Mouse (Mus musculus): ENCODE measurements around the gene Apoc1. TPM values are rescaled to one million over a fixed set of nuclear protein-coding genes. Genes with fewer than 3 reads are reported as not detected.

Apoc1 gene
- polyA plus RNA-seq, 1 experiment from 2014 or later: 10.8 TPM

- Histone ChIP-seq H3K27me3 (ENCODE audit: control insufficient read depth, insufficient read depth, low read length) (no peaks in the 10 kb centered on the region), H3K4me1 (ENCODE audit: control insufficient read depth, insufficient read depth, low read length) (peaks cover 23% of the 10 kb centered on the region), H3K4me2 (peak overlapping the region; percentile 35), H3K4me3 (ENCODE audit: low read depth, low read length) (no peak overlapping the region), H3K36me3 (ENCODE audit: control insufficient read depth, insufficient read depth, low read length) (peaks cover 14% of the 10 kb centered on the region), H3K9ac (ENCODE audit: low read depth, low read length) (peak overlapping the region; percentile 43; the same call in 1 of the 2 replicates), H3K9me3 (replicated peaks; ENCODE audit: control insufficient read depth, low read length) (no peaks in the 10 kb centered on the region), H3K27ac (ENCODE audit: low read depth, low read length) (peak overlapping the region; percentile 64)
- WGBS (ENCODE audit: insufficient replicate concordance): 52% methylated on average over 12 of the region's 12 CpGs
- ATAC-seq (replicated peaks; ENCODE audit: insufficient number of reproducible peaks, low FRiP score, low TSS enrichment): no peak
Measured at GRCm38 (mm10) chr7:19700299-19701068, 8.0 kb upstream of the Apoc1 start.

DNA sequence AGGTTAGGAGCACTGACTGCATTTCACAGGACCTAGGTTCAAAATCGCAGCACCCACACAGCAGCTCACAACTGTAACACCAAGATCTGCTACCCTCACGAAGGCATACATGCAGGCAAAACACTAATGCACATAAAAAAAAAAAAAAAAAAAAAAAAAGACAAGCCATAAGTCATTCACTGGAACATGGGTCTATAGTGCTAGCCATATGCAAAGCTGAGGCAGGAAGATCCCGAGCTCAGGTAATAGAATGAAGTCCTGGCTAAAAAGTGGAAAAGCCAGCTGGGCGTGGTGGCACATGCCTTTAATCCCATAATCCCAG is 7.3 kb upstream of the Apoc1 start:
- Histone ChIP-seq H3K4me1 (ENCODE audit: control insufficient read depth, insufficient read depth, low read length) (peaks cover 29% of the 10 kb centered on the region), H3K36me3 (ENCODE audit: control insufficient read depth, insufficient read depth, low read length) (peaks cover 14% of the 10 kb centered on the region), H3K9me3 (replicated peaks; ENCODE audit: control insufficient read depth, low read length) (no peaks in the 10 kb centered on the region), H3K27ac (ENCODE audit: low read depth, low read length) (no peak overlapping the region), H3K27me3 (ENCODE audit: control insufficient read depth, insufficient read depth, low read length) (no peaks in the 10 kb centered on the region), H3K9ac (ENCODE audit: low read depth, low read length) (no peak overlapping the region), H3K4me2 (no peak overlapping the region), H3K4me3 (ENCODE audit: low read depth, low read length) (no peak overlapping the region)
- no peak for ATAC-seq (replicated peaks; ENCODE audit: insufficient number of reproducible peaks, low FRiP score, low TSS enrichment)
- WGBS (ENCODE audit: insufficient replicate concordance): 77% methylated on average over 4 of the region's 4 CpGs

GRCm38 (mm10) chr7:19698907-19699826 is 6.7 kb upstream of the Apoc1 start, which contains the start of gene Apoe:
Gene Apoe (minus strand): TSS chr7:19699188.
- peak within 1 kb of the TSS; percentile 72 for H3K9ac ChIP-seq (ENCODE audit: low read depth, low read length)
- H3K36me3 ChIP-seq (ENCODE audit: control insufficient read depth, insufficient read depth, low read length): peaks cover 12% of the 10 kb centered on the region
- peak within 1 kb of the TSS; percentile 41 for H3K27ac ChIP-seq (ENCODE audit: low read depth, low read length)
- WGBS (ENCODE audit: insufficient replicate concordance): 2% methylated on average over 19 of the region's 20 CpGs
- peak within 1 kb of the TSS; percentile 46 for H3K4me3 ChIP-seq (ENCODE audit: low read depth, low read length)
- H3K4me2 ChIP-seq: peak within 1 kb of the TSS; percentile 85
- H3K27me3 ChIP-seq (ENCODE audit: control insufficient read depth, insufficient read depth, low read length): no peaks in the 10 kb centered on the region
- no peaks in the 10 kb centered on the region for H3K9me3 ChIP-seq (replicated peaks; ENCODE audit: control insufficient read depth, low read length)
- peaks cover 32% of the 10 kb centered on the region for H3K4me1 ChIP-seq (ENCODE audit: control insufficient read depth, insufficient read depth, low read length)
- ATAC-seq (replicated peaks; ENCODE audit: insufficient number of reproducible peaks, low FRiP score, low TSS enrichment): peak; percentile 50; the same call in 1 of the 2 replicates

DNA sequence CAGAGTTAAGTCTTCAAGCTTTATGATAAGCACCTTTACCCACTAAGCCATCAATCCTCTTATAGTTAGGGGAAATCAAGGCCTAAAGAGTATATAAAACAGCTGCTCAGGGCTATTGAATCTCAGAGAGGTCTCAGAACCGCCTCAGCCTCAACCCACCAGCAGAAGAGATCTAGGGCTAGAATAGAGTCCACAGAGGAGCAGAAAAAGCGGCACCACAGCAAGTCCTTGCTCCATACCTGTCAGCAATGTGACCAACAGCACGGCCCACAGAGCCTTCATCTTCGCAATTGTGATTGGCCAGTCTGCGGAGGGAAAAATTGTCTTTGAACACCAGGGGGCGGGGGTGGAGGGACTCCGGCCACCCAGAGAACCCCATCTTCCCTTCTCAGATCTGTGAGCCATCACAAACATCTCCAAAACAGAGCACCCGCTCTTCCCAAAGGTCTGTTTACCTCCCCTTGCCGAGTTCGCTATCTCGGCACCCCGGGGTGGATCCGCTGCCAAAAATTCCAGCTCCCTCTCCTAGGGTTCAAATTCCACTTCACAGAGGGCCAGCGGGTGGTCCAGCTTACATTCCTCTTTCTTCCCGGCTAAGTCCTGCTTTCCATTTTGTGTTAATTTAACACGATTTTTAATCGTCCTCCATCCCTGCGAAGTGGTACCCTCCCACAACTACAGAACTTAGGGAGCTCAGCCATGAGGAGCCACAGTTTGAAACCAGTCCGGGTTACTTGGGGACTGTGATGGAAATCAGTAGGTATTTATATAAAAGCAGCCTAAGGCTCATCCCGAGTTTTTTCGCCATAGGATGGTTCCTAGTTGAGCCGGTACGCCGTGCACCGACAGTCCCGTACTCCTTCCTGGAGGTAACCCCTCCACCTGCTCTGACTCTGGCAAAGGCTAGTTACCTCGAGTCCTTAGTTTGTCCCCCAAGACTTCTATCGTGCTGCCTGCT is 5.8 kb upstream of the Apoc1 start:
- H3K9ac ChIP-seq (ENCODE audit: low read depth, low read length): peak overlapping the region; percentile 72
- H3K36me3 ChIP-seq (ENCODE audit: control insufficient read depth, insufficient read depth, low read length): peaks cover 12% of the 10 kb centered on the region
- WGBS (ENCODE audit: insufficient replicate concordance): 1% methylated on average over 28 of the region's 28 CpGs
- H3K9me3 ChIP-seq (replicated peaks; ENCODE audit: control insufficient read depth, low read length): no peaks in the 10 kb centered on the region
- H3K4me2 ChIP-seq: peak overlapping the region; percentile 85
- H3K27ac ChIP-seq (ENCODE audit: low read depth, low read length): peak overlapping the region; percentile 41; the same call in 1 of the 2 replicates
- H3K27me3 ChIP-seq (ENCODE audit: control insufficient read depth, insufficient read depth, low read length): no peaks in the 10 kb centered on the region
- peak overlapping the region; percentile 46 for H3K4me3 ChIP-seq (ENCODE audit: low read depth, low read length)
- ATAC-seq (replicated peaks; ENCODE audit: insufficient number of reproducible peaks, low FRiP score, low TSS enrichment): no peak
- peaks cover 37% of the 10 kb centered on the region for H3K4me1 ChIP-seq (ENCODE audit: control insufficient read depth, insufficient read depth, low read length)

GRCm38 (mm10) chr7:19696336-19696873 is 3.9 kb upstream of the Apoc1 start:
- no peak overlapping the region for H3K4me3 ChIP-seq (ENCODE audit: low read depth, low read length)
- ATAC-seq (replicated peaks; ENCODE audit: insufficient number of reproducible peaks, low FRiP score, low TSS enrichment): no peak
- H3K27me3 ChIP-seq (ENCODE audit: control insufficient read depth, insufficient read depth, low read length): no peaks in the 10 kb centered on the region
- peaks cover 48% of the 10 kb centered on the region for H3K4me1 ChIP-seq (ENCODE audit: control insufficient read depth, insufficient read depth, low read length)
- H3K36me3 ChIP-seq (ENCODE audit: control insufficient read depth, insufficient read depth, low read length): peaks cover 6% of the 10 kb centered on the region
- 86% methylated on average over 34 of the region's 34 CpGs for WGBS (ENCODE audit: insufficient replicate concordance)
- H3K9me3 ChIP-seq (replicated peaks; ENCODE audit: control insufficient read depth, low read length): no peaks in the 10 kb centered on the region
- 0 out of 2 replicates have a peak overlapping the region, but pooled peaks have one; percentile 88 for H3K27ac ChIP-seq (ENCODE audit: low read depth, low read length)
- H3K4me2 ChIP-seq: no peak overlapping the region
- no peak overlapping the region for H3K9ac ChIP-seq (ENCODE audit: low read depth, low read length)

- no peak for ATAC-seq (replicated peaks; ENCODE audit: insufficient number of reproducible peaks, low FRiP score, low TSS enrichment)
- Histone ChIP-seq H3K9me3 (replicated peaks; ENCODE audit: control insufficient read depth, low read length) (no peaks in the 10 kb centered on the region), H3K9ac (ENCODE audit: low read depth, low read length) (no peak overlapping the region), H3K27ac (ENCODE audit: low read depth, low read length) (0 out of 2 replicates have a peak overlapping the region, but pooled peaks have one; percentile 88), H3K36me3 (ENCODE audit: control insufficient read depth, insufficient read depth, low read length) (peaks cover 6% of the 10 kb centered on the region), H3K4me1 (ENCODE audit: control insufficient read depth, insufficient read depth, low read length) (peaks cover 44% of the 10 kb centered on the region), H3K4me3 (ENCODE audit: low read depth, low read length) (no peak overlapping the region), H3K27me3 (ENCODE audit: control insufficient read depth, insufficient read depth, low read length) (no peaks in the 10 kb centered on the region), H3K4me2 (no peak overlapping the region)
- 58% methylated on average over 6 of the region's 6 CpGs for WGBS (ENCODE audit: insufficient replicate concordance)
Measured at GRCm38 (mm10) chr7:19695881-19696280, 3.4 kb upstream of the Apoc1 start.

DNA sequence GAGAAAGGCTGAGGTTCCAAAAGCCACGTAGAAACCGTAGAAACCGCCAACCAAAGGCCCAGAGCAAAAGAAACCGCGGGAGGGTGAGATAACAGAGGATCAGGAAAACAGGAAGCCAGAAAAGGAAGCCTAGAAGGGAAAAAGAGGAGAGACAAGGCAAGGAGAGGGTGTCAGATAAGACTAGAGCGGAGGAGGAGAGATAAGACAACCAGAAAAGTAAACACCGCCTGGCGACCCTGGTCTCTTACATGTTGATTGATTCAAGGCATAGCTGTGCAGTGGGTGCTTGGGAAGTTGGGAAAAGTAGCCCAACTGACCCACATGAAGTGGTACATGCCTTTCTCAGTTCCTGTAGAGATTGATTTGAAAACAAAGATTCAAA is 2.7 kb upstream of the Apoc1 start:
- 6% methylated on average over 8 of the region's 8 CpGs for WGBS (ENCODE audit: insufficient replicate concordance)
- no peak overlapping the region for H3K4me3 ChIP-seq (ENCODE audit: low read depth, low read length)
- H3K4me2 ChIP-seq: peak overlapping the region; percentile 25
- H3K9ac ChIP-seq (ENCODE audit: low read depth, low read length): no peak overlapping the region
- peak overlapping the region; percentile 88 for H3K27ac ChIP-seq (ENCODE audit: low read depth, low read length)
- H3K9me3 ChIP-seq (replicated peaks; ENCODE audit: control insufficient read depth, low read length): no peaks in the 10 kb centered on the region
- no peak for ATAC-seq (replicated peaks; ENCODE audit: insufficient number of reproducible peaks, low FRiP score, low TSS enrichment)
- H3K36me3 ChIP-seq (ENCODE audit: control insufficient read depth, insufficient read depth, low read length): peaks cover 6% of the 10 kb centered on the region
- H3K27me3 ChIP-seq (ENCODE audit: control insufficient read depth, insufficient read depth, low read length): no peaks in the 10 kb centered on the region
- peaks cover 38% of the 10 kb centered on the region for H3K4me1 ChIP-seq (ENCODE audit: control insufficient read depth, insufficient read depth, low read length)

Data from heart, embryonic 11.5 days (tissue).